Mouse (Mus musculus): ENCODE measurements at regions not wholly inside any gene's neighbourhood (a gene's known extent, or its start where the extent isn't known, plus 50 kb on each side); places are given as distances from the start of the nearest gene placed in this dataset.

DNA sequence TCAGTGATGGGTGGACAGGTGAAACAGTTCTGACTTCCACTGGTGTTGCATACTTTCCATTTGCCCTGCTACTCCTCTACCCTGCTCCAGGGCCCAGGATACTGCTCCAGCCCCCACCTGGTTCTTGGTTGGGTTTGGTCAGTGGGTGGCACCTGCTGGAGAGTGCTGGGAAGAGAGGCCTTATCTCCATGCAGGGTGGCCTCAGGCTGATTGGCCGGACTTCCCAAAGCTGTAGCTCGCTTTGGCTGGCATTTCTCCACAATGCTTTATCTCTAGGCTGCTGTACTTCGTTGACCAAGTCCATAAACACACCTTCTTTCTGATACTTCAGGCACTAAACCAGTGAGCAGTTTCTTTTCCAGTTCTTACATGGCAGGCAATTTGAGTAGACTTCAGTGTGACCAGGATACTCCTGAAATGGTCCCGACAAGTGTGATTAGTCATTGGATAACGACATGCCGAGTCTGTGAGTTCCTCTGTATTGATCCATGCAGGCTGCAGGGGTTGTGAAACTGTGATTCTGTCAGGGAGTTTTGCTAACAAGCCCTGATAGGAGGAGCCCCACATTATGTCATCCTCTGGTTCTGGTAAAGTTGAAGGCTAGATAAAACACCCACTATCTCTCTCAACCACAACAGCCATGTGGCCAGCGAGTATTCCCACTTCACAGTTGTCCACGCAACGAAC lies 50.1 kb upstream of the Nr5a2 start:
- no peak for DNase-seq (ENCODE audit: low spot score in 2 of 2)

All from thymus, postnatal 10 days (tissue).